Mouse (Mus musculus) heart, embryonic 14.5 days (tissue): ENCODE data around the gene Frmpd1. TPM values are rescaled to one million over a fixed set of nuclear protein-coding genes. Genes with fewer than 3 reads are reported as not detected.

Experiments
- ATAC-seq: fragments of 200-750 bp; cut with Nextera tagmentation; 2 replicates; pipeline ENCODE4 v1.8.0; 2017; ENCODE audit warnings: low read depth, moderate TSS enrichment; ENCODE audit not compliant: insufficient number of reproducible peaks, insufficient read depth, low FRiP score
- H3K27ac ChIP-seq, 2 experiments: fragments of 200-500 bp in 1 of 2; fragments of 300-500 bp in 1 of 2; sonication (generic) in 1 of 2; replicated peaks in 1 of 2; 2 replicates each; pipeline ENCODE4 v1.5.1; 2012 to 2014; ENCODE audit warnings: low read depth in 2 of 2, low read length in 2 of 2, control low read depth in 1 of 2, mild to moderate bottlenecking in 1 of 2, mixed read lengths in 1 of 2; ENCODE audit not compliant: control insufficient read depth in 1 of 2, insufficient read depth in 1 of 2
- H3K27me3 ChIP-seq: fragments of 300-500 bp; sonication (generic); 2 replicates; pipeline ENCODE4 v1.6.1; 2014; ENCODE audit warnings: mild to moderate bottlenecking, low read length, control low read depth; ENCODE audit not compliant: control insufficient read depth, insufficient read depth
- H3K36me3 ChIP-seq: fragments of 300-500 bp; sonication (generic); 2 replicates; pipeline ENCODE4 v1.6.1; 2014; ENCODE audit warnings: mild to moderate bottlenecking, control low read depth, low read length, mixed read lengths; ENCODE audit not compliant: control insufficient read depth, insufficient read depth
- H3K4me1 ChIP-seq, 2 experiments: fragments of 200-500 bp in 1 of 2; fragments of 300-500 bp in 1 of 2; sonication (generic) in 1 of 2; 2 replicates each; pipeline ENCODE4 v1.6.1; 2012 to 2014; ENCODE audit warnings: low read length in 2 of 2, control low read depth in 1 of 2, mixed read lengths in 1 of 2; ENCODE audit not compliant: control insufficient read depth in 2 of 2, insufficient read depth in 2 of 2
- H3K4me2 ChIP-seq: fragments of 300-500 bp; sonication (generic); 2 replicates; pipeline ENCODE4 v1.6.1; 2014; ENCODE audit warnings: mild to moderate bottlenecking, low read length
- H3K4me3 ChIP-seq, 2 experiments: fragments of 200-500 bp in 1 of 2; fragments of 300-500 bp in 1 of 2; sonication (generic) in 1 of 2; 2 replicates each; pipeline ENCODE4 v1.5.1; 2012 to 2014; ENCODE audit warnings: low read length in 2 of 2, mild to moderate bottlenecking in 2 of 2, control low read depth in 1 of 2, low read depth in 1 of 2, moderate library complexity in 1 of 2; ENCODE audit not compliant: control insufficient read depth in 1 of 2, insufficient read depth in 1 of 2
- H3K9ac ChIP-seq: fragments of 300-500 bp; sonication (generic); 2 replicates; pipeline ENCODE4 v1.6.1; 2014; ENCODE audit warnings: mild to moderate bottlenecking, low read length
- H3K9me3 ChIP-seq: fragments of 300-500 bp; sonication (generic); 2 replicates; pipeline ENCODE4 v1.6.1; 2016; ENCODE audit warnings: low read length, control low read depth; ENCODE audit not compliant: control insufficient read depth
- WGBS: fragments of 180-500 bp; shearing (Covaris S2); extraction: QIAGEN DNeasy Blood & Tissue Kit; methylation state at CpG from one replicate; pipeline ENCODE4 v1.1.7; 2014; 5-methylcytosine and 5-hydroxymethylcytosine counted together
- polyA plus RNA-seq: library from polyadenylated mRNA; unstranded; fragments of >200 nt; fragmentation: Nextera tagmentation; extraction: Ambion mirVana; gene quantifications from 2 replicates; pipeline ENCODE4 v1.2.1, GENCODE M21; 2014

Frmpd1 gene
- polyA plus RNA-seq, 1 experiment from 2014 or later: 2.6 TPM

- 22% methylated on average over 4 of the region's 4 CpGs for WGBS
- no peak for ATAC-seq
Measured at GRCm38 (mm10) chr4:45279981-45280548, 95.4 kb downstream of the Frmpd1 start.

GRCm38 (mm10) chr4:45286318-45286717 is 101.6 kb downstream of the Frmpd1 start:
- H3K4me3 ChIP-seq: no peak overlapping the region
- no peak for ATAC-seq
- no peak overlapping the region for H3K9ac ChIP-seq
- no peaks in the 10 kb centered on the region for H3K27me3 ChIP-seq
- WGBS: 43% methylated on average over 3 of the region's 3 CpGs
- no peak overlapping the region for H3K4me2 ChIP-seq
- no peaks in the 10 kb centered on the region; a peak in 1 of 4 replicates for H3K4me1 ChIP-seq
- no peaks in the 10 kb centered on the region for H3K9me3 ChIP-seq
- H3K27ac ChIP-seq: no peak overlapping the region
- no peaks in the 10 kb centered on the region for H3K36me3 ChIP-seq

More at GRCm38 (mm10) chr4:45279981-45280548, 95.4 kb downstream of the Frmpd1 start:
- Histone ChIP-seq H3K27ac (no peak overlapping the region), H3K4me1 (no peaks in the 10 kb centered on the region; a peak in 1 of 4 replicates), H3K9ac (no peak overlapping the region), H3K36me3 (no peaks in the 10 kb centered on the region), H3K4me2 (no peak overlapping the region), H3K4me3 (no peak overlapping the region), H3K9me3 (no peaks in the 10 kb centered on the region), H3K27me3 (no peaks in the 10 kb centered on the region)

GRCm38 (mm10) chr4:45287906-45288305 is 103.2 kb downstream of the Frmpd1 start:
- no peak for ATAC-seq
- Histone ChIP-seq H3K27ac (no peak overlapping the region), H3K9ac (no peak overlapping the region), H3K4me3 (no peak overlapping the region), H3K36me3 (no peaks in the 10 kb centered on the region), H3K27me3 (no peaks in the 10 kb centered on the region), H3K4me2 (no peak overlapping the region), H3K4me1 (no peaks in the 10 kb centered on the region; a peak in 1 of 4 replicates), H3K9me3 (no peaks in the 10 kb centered on the region)
- WGBS: 74% methylated on average over 5 of the region's 5 CpGs

GRCm38 (mm10) chr4:45296662-45297564 is 112.2 kb downstream of the Frmpd1 start, which contains the start of gene Trmt10b:
TSS of gene Trmt10b (plus strand) at chr4:45297127.
- no peak within 1 kb of the TSS for H3K27ac ChIP-seq
- H3K4me1 ChIP-seq: peaks cover 0 to 4% of the 10 kb centered on the region in 2 experiments; a peak in 1 of 4 replicates
- peak within 1 kb of the TSS; percentile 77 for H3K4me2 ChIP-seq
- H3K4me3 ChIP-seq: peak within 1 kb of the TSS; percentile 95
- 20% methylated on average over 27 of the region's 27 CpGs for WGBS
- no peak for ATAC-seq
- H3K9ac ChIP-seq: peak within 1 kb of the TSS; percentile 85
- H3K36me3 ChIP-seq: peaks cover 20% of the 10 kb centered on the region
- no peaks in the 10 kb centered on the region for H3K9me3 ChIP-seq
- no peaks in the 10 kb centered on the region for H3K27me3 ChIP-seq

GRCm38 (mm10) chr4:45305536-45305935 is 120.9 kb downstream of the Frmpd1 start:
- H3K4me3 ChIP-seq: no peak overlapping the region
- ATAC-seq: no peak
- H3K9ac ChIP-seq: no peak overlapping the region
- no peaks in the 10 kb centered on the region for H3K4me1 ChIP-seq
- 96% methylated on average over 14 of the region's 14 CpGs for WGBS
- H3K27me3 ChIP-seq: no peaks in the 10 kb centered on the region
- peaks cover 77% of the 10 kb centered on the region for H3K36me3 ChIP-seq
- H3K27ac ChIP-seq: no peak overlapping the region
- H3K4me2 ChIP-seq: no peak overlapping the region
- no peaks in the 10 kb centered on the region for H3K9me3 ChIP-seq

GRCm38 (mm10) chr4:45308046-45308445 is 123.4 kb downstream of the Frmpd1 start:
- ATAC-seq: no peak
- WGBS: 38% methylated on average over 11 of the region's 11 CpGs
- Histone ChIP-seq H3K4me3 (no peak overlapping the region), H3K4me1 (no peaks in the 10 kb centered on the region), H3K27me3 (no peaks in the 10 kb centered on the region), H3K9ac (no peak overlapping the region), H3K4me2 (no peak overlapping the region), H3K36me3 (peaks cover 57% of the 10 kb centered on the region), H3K27ac (no peak overlapping the region), H3K9me3 (no peaks in the 10 kb centered on the region)

GRCm38 (mm10) chr4:45308606-45309005 is 123.9 kb downstream of the Frmpd1 start:
- H3K4me1 ChIP-seq: no peaks in the 10 kb centered on the region
- H3K9ac ChIP-seq: no peak overlapping the region
- ATAC-seq: no peak
- no peak overlapping the region for H3K4me2 ChIP-seq
- 89% methylated on average over 6 of the region's 6 CpGs for WGBS
- H3K9me3 ChIP-seq: no peaks in the 10 kb centered on the region
- H3K36me3 ChIP-seq: peaks cover 54% of the 10 kb centered on the region
- H3K4me3 ChIP-seq: no peak overlapping the region
- H3K27ac ChIP-seq: no peak overlapping the region
- H3K27me3 ChIP-seq: no peaks in the 10 kb centered on the region
